Mouse (Mus musculus) G1E (cell line): Measurements from ENCODE around the gene Pex16. TPM values are rescaled to one million over a fixed set of nuclear protein-coding genes. Genes with fewer than 3 reads are reported as not detected.
A peak's percentile ranks its signal among the peaks of the same experiment; 100 is the strongest.

Source experiments
- ATAC-seq: 2 replicates; pipeline ENCODE4 v1.8.0; 2016; ENCODE audit warnings: mild to moderate bottlenecking; ENCODE audit not compliant: insufficient number of reproducible peaks, poor library complexity, low FRiP score, severe bottlenecking; ENCODE audit errors: extremely low read depth
- DNase-seq: peaks from one replicate; pipeline ENCODE4 v3.0.0; 2012; ENCODE audit warnings: low spot score
- H3K27me3 ChIP-seq: 2 replicates; pipeline ENCODE4 v1.6.1; 2012; ENCODE audit warnings: mild to moderate bottlenecking, low read length, inconsistent platforms; ENCODE audit not compliant: insufficient read depth
- H3K36me3 ChIP-seq: replicated peaks from 2 replicates; pipeline ENCODE3; 2012; ENCODE audit warnings: mild to moderate bottlenecking, inconsistent platforms
- H3K4me1 ChIP-seq: 2 replicates; pipeline ENCODE4 v1.6.1; 2012; ENCODE audit warnings: low read depth, low read length, inconsistent platforms, mixed read lengths; ENCODE audit not compliant: insufficient read depth
- H3K4me3 ChIP-seq: 2 replicates; pipeline ENCODE4 v1.5.1; 2012; ENCODE audit warnings: low read depth, mild to moderate bottlenecking, inconsistent platforms, low read length, moderate library complexity, mixed read lengths
- H3K9me3 ChIP-seq: replicated peaks from 2 replicates; pipeline ENCODE4 v1.6.1; 2012; ENCODE audit warnings: inconsistent platforms
- CTCF ChIP-seq: IDR thresholded peaks from 2 replicates; pipeline ENCODE4 v1.5.1; 2012; ENCODE audit warnings: low read depth, low read length, inconsistent platforms, mixed read lengths
- GATA1 ChIP-seq: IDR thresholded peaks from 2 replicates; pipeline ENCODE4 v1.6.1; 2012; ENCODE audit warnings: borderline replicate concordance, low read length, inconsistent platforms, mixed read lengths
- GATA2 ChIP-seq: IDR thresholded peaks from 2 replicates; pipeline ENCODE4 v1.6.1; 2012; ENCODE audit warnings: low read depth, low read length, inconsistent platforms, borderline replicate concordance
- POLR2AphosphoS5 ChIP-seq: IDR thresholded peaks from 2 replicates; pipeline ENCODE4 v1.6.1; 2012; ENCODE audit warnings: low read depth, low read length, inconsistent platforms; ENCODE audit not compliant: insufficient replicate concordance
- TAL1 ChIP-seq: conservative IDR thresholded peaks from 2 replicates; pipeline ENCODE4 v1.6.1; 2012; ENCODE audit warnings: low read depth, low read length, inconsistent platforms, mixed read lengths
- polyA plus RNA-seq: library from polyadenylated mRNA; stranded (reverse); fragments of >175 nt; gene quantifications from 2 replicates; pipeline ENCODE4 v1.2.3, GENCODE M21; 2012
- total RNA-seq, 2 experiments: library from RNA; stranded (forward) in 1 of 2; stranded (reverse) in 1 of 2; fragments of 200-1000 nt in 1 of 2; fragments of >200 nt in 1 of 2; fragmentation: Nextera tagmentation in 1 of 2; gene quantifications; 2 replicates each; pipeline ENCODE4 v1.2.3; 2014 to 2017

Gene Pex16
- total and polyA plus RNA-seq, 3 experiments: 6.9 to 22.0 (median 13.3) TPM

DNA sequence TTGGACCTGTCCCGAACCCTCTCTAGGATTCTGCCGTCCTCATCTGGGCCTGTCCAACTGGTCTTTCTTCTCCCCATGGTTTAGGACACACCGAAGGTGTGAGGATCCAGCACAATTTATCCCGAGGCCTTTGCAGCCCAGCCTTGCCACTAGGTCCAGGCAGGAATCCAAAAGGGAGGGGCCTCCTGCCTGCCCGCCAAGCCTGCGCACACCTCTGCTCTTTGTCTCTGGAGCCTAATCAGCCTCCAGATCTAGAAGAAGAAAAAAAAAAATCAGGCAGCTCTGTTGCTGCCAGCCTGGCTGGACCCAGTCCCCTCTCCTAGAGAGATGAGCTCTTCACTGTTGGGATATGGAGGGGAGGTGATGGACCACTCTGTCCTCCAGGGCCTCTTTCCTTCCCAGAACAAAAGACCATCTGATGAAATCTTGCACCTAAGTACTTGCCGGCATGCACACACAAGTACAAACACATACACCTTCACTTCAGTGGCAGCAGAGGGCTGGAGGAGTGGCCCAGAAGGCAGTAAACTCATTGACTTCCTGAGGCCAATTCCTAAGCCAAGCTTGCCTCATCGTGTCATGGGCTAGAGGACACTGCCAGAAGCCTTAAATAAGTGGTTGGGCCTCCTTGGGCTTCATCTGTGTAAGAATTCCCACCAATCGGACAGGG is 1.6 kb upstream of the Pex16 start:
- H3K4me1 ChIP-seq: peaks cover 42% of the 10 kb centered on the region

DNA sequence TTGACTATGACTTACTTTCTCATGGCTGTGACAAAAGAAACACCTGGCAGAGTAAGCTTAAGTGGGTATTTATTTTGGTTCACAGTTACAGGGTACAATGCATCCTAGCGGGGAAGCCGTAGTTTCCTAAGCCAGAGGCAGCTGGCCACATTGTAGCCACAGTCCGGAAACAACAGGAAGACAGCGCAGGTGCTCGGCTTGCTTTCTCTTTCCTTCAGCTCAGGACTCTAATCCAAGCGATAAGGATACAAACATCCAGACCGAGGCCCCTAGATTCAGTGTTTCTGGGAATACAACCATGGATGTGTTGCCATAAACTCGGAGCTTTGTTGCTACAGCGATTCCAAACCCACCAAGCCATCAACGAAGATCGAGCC is 1.1 kb upstream of the Pex16 start:
- Histone ChIP-seq H3K4me1 (peaks cover 42% of the 10 kb centered on the region), H3K27me3 (peaks cover 45% of the 10 kb centered on the region), H3K36me3 (peaks cover 22% of the 10 kb centered on the region), H3K9me3 (no peaks in the 10 kb centered on the region), H3K4me3 (no peak overlapping the region)
- no peak for DNase-seq
- no peak for TF ChIP-seq TAL1
- TF ChIP-seq GATA1: no peak
- TF ChIP-seq CTCF: no peak
- no peak for ATAC-seq

More for the DNA sequence above, 1.6 kb upstream of the Pex16 start:
- Histone ChIP-seq H3K4me3 (no peak overlapping the region), H3K27me3 (peaks cover 47% of the 10 kb centered on the region), H3K9me3 (no peaks in the 10 kb centered on the region), H3K36me3 (peaks cover 16% of the 10 kb centered on the region)
- ATAC-seq (no peak), DNase-seq (no peak)
- TF ChIP-seq CTCF (no peak), TAL1 (no peak), GATA1 (no peak), GATA2 (no peak), POLR2AphosphoS5 (no peak)

DNA sequence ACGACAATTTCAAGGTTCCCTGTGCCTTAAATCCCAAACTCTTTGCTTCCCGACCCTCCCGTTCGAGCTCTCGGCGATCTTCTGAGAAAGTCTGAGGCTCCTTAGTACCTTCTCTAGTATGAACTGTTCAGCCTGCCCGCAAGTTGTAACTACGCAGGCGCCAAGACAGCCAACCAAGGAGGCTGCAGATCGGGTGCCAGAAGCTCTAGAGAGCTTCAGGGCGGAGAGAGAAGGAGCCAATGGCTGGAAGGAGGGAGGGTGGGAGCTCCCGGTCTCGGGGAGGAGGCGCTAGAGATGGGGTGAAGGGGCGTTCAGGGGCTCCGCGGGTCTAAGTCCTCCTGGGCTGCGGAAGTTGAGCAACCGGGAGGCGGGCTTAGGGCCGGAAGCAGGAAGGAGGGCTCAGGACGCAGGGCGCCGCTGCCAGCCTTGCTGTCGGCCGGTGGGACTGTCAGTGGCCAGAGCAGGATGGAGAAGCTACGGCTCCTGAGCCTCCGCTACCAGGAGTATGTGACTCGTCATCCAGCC is 685 bp downstream of the Pex16 start:
- peaks cover 31% of the 10 kb centered on the region for H3K27me3 ChIP-seq
- ATAC-seq (peak; percentile 99), DNase-seq (peak; percentile 100)
- H3K4me1 ChIP-seq: peaks cover 42% of the 10 kb centered on the region
- H3K9me3 ChIP-seq: no peaks in the 10 kb centered on the region
- peaks cover 39% of the 10 kb centered on the region for H3K36me3 ChIP-seq
- TF ChIP-seq POLR2AphosphoS5 (no peak), GATA1 (no peak), TAL1 (no peak), GATA2 (no peak), CTCF (no peak)
- peak overlapping the region; percentile 93 for H3K4me3 ChIP-seq

DNA sequence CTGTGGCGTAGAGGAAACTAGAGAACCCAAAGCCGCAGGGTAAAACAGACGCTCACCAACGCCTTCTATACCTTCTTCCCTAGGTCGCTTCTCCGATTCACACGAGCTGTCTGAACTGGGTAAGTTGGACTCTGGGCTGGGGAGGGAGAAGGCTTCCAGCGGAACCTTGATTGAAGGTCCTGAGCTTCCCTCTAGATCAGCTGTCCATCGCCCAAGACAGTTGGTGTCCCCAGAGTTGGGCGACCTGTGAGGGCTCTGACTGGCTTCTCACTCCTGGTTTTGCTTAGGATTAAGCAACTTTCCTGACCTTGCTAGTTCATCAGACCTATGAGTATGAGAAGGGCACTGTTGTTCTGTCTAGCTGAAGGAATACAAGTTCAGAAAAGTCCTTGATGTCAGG is 1.3 kb downstream of the Pex16 start:
- TF ChIP-seq CTCF: no peak
- no peak for TF ChIP-seq TAL1
- no peak for TF ChIP-seq POLR2AphosphoS5
- no peak for TF ChIP-seq GATA2
- TF ChIP-seq GATA1: no peak
- Histone ChIP-seq H3K36me3 (peaks cover 45% of the 10 kb centered on the region), H3K27me3 (peaks cover 25% of the 10 kb centered on the region), H3K9me3 (no peaks in the 10 kb centered on the region), H3K4me3 (peak overlapping the region; percentile 93), H3K4me1 (peaks cover 38% of the 10 kb centered on the region)
- ATAC-seq: no peak
- no peak for DNase-seq

DNA sequence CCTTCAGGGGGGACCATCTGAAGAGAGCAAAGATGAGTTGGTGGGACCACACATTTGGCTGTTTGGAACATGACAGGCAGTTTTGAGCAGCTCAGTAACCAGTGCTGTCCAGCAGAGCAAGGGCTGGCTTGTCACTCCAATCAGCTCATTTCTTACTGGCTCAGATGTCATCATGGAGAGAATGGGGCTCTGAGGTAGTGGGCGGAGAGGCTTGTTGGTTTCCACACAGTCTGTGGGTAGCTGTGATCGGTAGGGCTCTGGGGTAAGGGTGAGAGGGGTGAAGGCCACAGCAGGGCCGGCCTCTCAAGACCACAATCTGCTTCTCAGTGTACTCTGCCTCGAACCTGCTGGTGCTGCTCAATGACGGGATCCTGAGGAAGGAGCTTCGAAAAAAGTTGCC is 1.8 kb downstream of the Pex16 start:
- H3K4me1 ChIP-seq: peaks cover 37% of the 10 kb centered on the region
- peaks cover 50% of the 10 kb centered on the region for H3K36me3 ChIP-seq
- peak overlapping the region; percentile 93 for H3K4me3 ChIP-seq
- DNase-seq (no peak), ATAC-seq (no peak)
- TF ChIP-seq GATA1: no peak
- TF ChIP-seq POLR2AphosphoS5: no peak
- no peak for TF ChIP-seq TAL1
- no peak for TF ChIP-seq CTCF
- no peak for TF ChIP-seq GATA2
- H3K9me3 ChIP-seq: no peaks in the 10 kb centered on the region
- H3K27me3 ChIP-seq: peaks cover 19% of the 10 kb centered on the region

DNA sequence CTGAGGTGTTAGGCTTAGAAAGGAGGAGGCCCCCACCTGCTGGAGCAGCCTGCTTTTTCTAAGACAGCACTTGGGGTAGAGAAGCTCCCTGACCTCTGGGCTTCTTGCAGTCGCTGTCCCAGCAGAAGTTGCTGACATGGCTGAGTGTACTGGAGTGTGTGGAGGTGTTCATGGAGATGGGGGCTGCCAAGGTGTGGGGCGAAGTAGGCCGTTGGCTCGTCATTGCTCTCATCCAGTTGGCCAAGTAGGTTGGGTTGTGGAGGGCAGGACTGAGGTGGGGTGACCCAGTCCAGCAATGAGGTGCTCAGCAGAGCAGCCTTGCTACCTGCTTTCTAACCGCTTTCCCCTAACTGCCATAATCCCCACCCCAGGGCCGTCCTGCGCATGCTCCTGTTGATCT is 2.8 kb downstream of the Pex16 start:
- H3K4me1 ChIP-seq: peaks cover 37% of the 10 kb centered on the region
- TF ChIP-seq GATA2 (no peak), CTCF (no peak), GATA1 (no peak), TAL1 (no peak)

More for the DNA sequence above, 2.8 kb downstream of the Pex16 start:
- Histone ChIP-seq H3K36me3 (peaks cover 61% of the 10 kb centered on the region), H3K4me3 (no peak overlapping the region), H3K27me3 (peaks cover 9% of the 10 kb centered on the region), H3K9me3 (no peaks in the 10 kb centered on the region)
- DNase-seq (no peak), ATAC-seq (no peak)
